Mouse (Mus musculus): ENCODE data around the gene 4921524J17Rik. TPM values are rescaled to one million over a fixed set of nuclear protein-coding genes. Genes with fewer than 3 reads are reported as not detected.
A peak's percentile ranks its signal among the peaks of the same experiment; 100 is the strongest.

The 4921524J17Rik gene
- total and polyA plus RNA-seq, 3 experiments = 14.6 to 21.9 TPM; not detected in 1

GRCm38 (mm10) chr8:85421329-85421728, 11.3 kb downstream of the 4921524J17Rik start:
- no peak overlapping the region for H3K4me3 ChIP-seq (ENCODE audit: control insufficient read depth in 1 of 2, insufficient read depth in 1 of 2, low read depth in 2 of 2, low read length in 2 of 2)
- no peaks in the 10 kb centered on the region for H3K9me3 ChIP-seq (replicated peaks; ENCODE audit: insufficient read depth, low read length)
- peak; percentile 55 for DNase-seq (ENCODE audit: low read depth, low spot score)
- no peaks in the 10 kb centered on the region for H3K27me3 ChIP-seq (ENCODE audit: control insufficient read depth in 1 of 2, insufficient read depth in 2 of 2, low read length in 2 of 2)
- peaks cover 26% of the 10 kb centered on the region for H3K79me2 ChIP-seq (ENCODE audit: control insufficient read depth, insufficient read depth, low read length, poor library complexity)
- TF ChIP-seq ZNF384 (IDR thresholded peaks at IDR 0.05; ENCODE audit: low read depth, low read length) (no peak), CTCF (IDR thresholded peaks at IDR 0.05 in 2 of 3, conservative IDR thresholded peaks at IDR 0.05 in 1 of 3; ENCODE audit: control insufficient read depth in 1 of 3, insufficient read depth in 1 of 3, low read depth in 2 of 3, low read length in 3 of 3, poor library complexity in 1 of 3, severe bottlenecking in 1 of 3) (no peak), USF1 (IDR thresholded peaks at IDR 0.05; ENCODE audit: low read depth, low read length) (peak; percentile 70), MEF2A (IDR thresholded peaks at IDR 0.05; ENCODE audit: extremely low read depth, insufficient replicate concordance, low read depth, low read length, poor library complexity, severe bottlenecking) (no peak), USF2 (IDR thresholded peaks at IDR 0.05; ENCODE audit: borderline replicate concordance in 1 of 2, insufficient read depth in 1 of 2, low read depth in 1 of 2, low read length in 2 of 2) (no peak)
- H3K4me1 ChIP-seq (ENCODE audit: control insufficient read depth in 1 of 2, insufficient read depth in 2 of 2, low read length in 2 of 2) = peaks cover 22 to 23% of the 10 kb centered on the region in 2 experiments
- H3K9ac ChIP-seq (ENCODE audit: control insufficient read depth, low read depth, low read length, poor library complexity, severe bottlenecking) = no peak overlapping the region
- H3K27ac ChIP-seq (ENCODE audit: control insufficient read depth, low read depth, low read length) = no peak overlapping the region
- peaks cover 21 to 36% of the 10 kb centered on the region in 2 experiments for H3K36me3 ChIP-seq (ENCODE audit: control insufficient read depth in 1 of 2, insufficient read depth in 2 of 2, low read length in 2 of 2)

GRCm38 (mm10) chr8:85408526-85408925, 24.1 kb downstream of the 4921524J17Rik start:
- Histone ChIP-seq H3K27me3 (ENCODE audit: control insufficient read depth in 1 of 2, insufficient read depth in 2 of 2, low read length in 2 of 2) (no peaks in the 10 kb centered on the region), H3K9me3 (replicated peaks; ENCODE audit: insufficient read depth, low read length) (no peaks in the 10 kb centered on the region), H3K79me2 (ENCODE audit: control insufficient read depth, insufficient read depth, low read length, poor library complexity) (no peaks in the 10 kb centered on the region; the same call in 1 of the 2 replicates), H3K36me3 (ENCODE audit: control insufficient read depth in 1 of 2, insufficient read depth in 2 of 2, low read length in 2 of 2) (peaks cover 7 to 14% of the 10 kb centered on the region in 2 experiments), H3K4me3 (ENCODE audit: control insufficient read depth in 1 of 2, insufficient read depth in 1 of 2, low read depth in 2 of 2, low read length in 2 of 2) (no peak overlapping the region), H3K27ac (ENCODE audit: control insufficient read depth, low read depth, low read length) (no peak overlapping the region), H3K9ac (ENCODE audit: control insufficient read depth, low read depth, low read length, poor library complexity, severe bottlenecking) (no peak overlapping the region), H3K4me1 (ENCODE audit: control insufficient read depth in 1 of 2, insufficient read depth in 2 of 2, low read length in 2 of 2) (peaks cover 0 to 3% of the 10 kb centered on the region in 2 experiments; a peak in 2 of 4 replicates)
- DNase-seq (ENCODE audit: low read depth, low spot score) = no peak
- no peak for TF ChIP-seq USF2 (IDR thresholded peaks at IDR 0.05; ENCODE audit: borderline replicate concordance in 1 of 2, insufficient read depth in 1 of 2, low read depth in 1 of 2, low read length in 2 of 2)
- TF ChIP-seq RAD21 (IDR thresholded peaks at IDR 0.05; ENCODE audit: low read depth, low read length) = no peak
- no peak for TF ChIP-seq ZC3H11A (IDR thresholded peaks at IDR 0.05; ENCODE audit: low read depth, low read length)
- TF ChIP-seq CHD2 (IDR thresholded peaks at IDR 0.05; ENCODE audit: low read length) = no peak
- TF ChIP-seq POLR2AphosphoS5 (IDR thresholded peaks at IDR 0.05; ENCODE audit: borderline replicate concordance, low read depth, low read length) = no peak
- TF ChIP-seq TCF12 (IDR thresholded peaks at IDR 0.05; ENCODE audit: low read depth, low read length) = no peak
- no peak for TF ChIP-seq MYB (IDR thresholded peaks at IDR 0.05; ENCODE audit: low read depth, low read length)

GRCm38 (mm10) chr8:85408053-85408505, 24.6 kb downstream of the 4921524J17Rik start:
- Histone ChIP-seq H3K27me3 (ENCODE audit: control insufficient read depth in 1 of 2, insufficient read depth in 2 of 2, low read length in 2 of 2) (no peaks in the 10 kb centered on the region), H3K4me3 (ENCODE audit: control insufficient read depth in 1 of 2, insufficient read depth in 1 of 2, low read depth in 2 of 2, low read length in 2 of 2) (no peak overlapping the region), H3K9me3 (replicated peaks; ENCODE audit: insufficient read depth, low read length) (no peaks in the 10 kb centered on the region), H3K9ac (ENCODE audit: control insufficient read depth, low read depth, low read length, poor library complexity, severe bottlenecking) (no peak overlapping the region), H3K27ac (ENCODE audit: control insufficient read depth, low read depth, low read length) (no peak overlapping the region), H3K4me1 (ENCODE audit: control insufficient read depth in 1 of 2, insufficient read depth in 2 of 2, low read length in 2 of 2) (peaks cover 0 to 3% of the 10 kb centered on the region in 2 experiments; a peak in 2 of 4 replicates), H3K36me3 (ENCODE audit: control insufficient read depth in 1 of 2, insufficient read depth in 2 of 2, low read length in 2 of 2) (peaks cover 7 to 14% of the 10 kb centered on the region in 2 experiments), H3K79me2 (ENCODE audit: control insufficient read depth, insufficient read depth, low read length, poor library complexity) (no peaks in the 10 kb centered on the region)
- DNase-seq (ENCODE audit: low read depth, low spot score) = peak; percentile 75
- no peak for TF ChIP-seq TCF12 (IDR thresholded peaks at IDR 0.05; ENCODE audit: low read depth, low read length)
- peak; percentile 78 for TF ChIP-seq RAD21 (IDR thresholded peaks at IDR 0.05; ENCODE audit: low read depth, low read length)
- TF ChIP-seq SIN3A (IDR thresholded peaks at IDR 0.05; ENCODE audit: low read length) = peak; percentile 34; the same call in 1 of the 2 replicates
- no peak for TF ChIP-seq POLR2AphosphoS5 (IDR thresholded peaks at IDR 0.05; ENCODE audit: borderline replicate concordance, low read depth, low read length)
- TF ChIP-seq TBP (IDR thresholded peaks at IDR 0.05; ENCODE audit: low read depth, low read length) = no peak
- no peak for TF ChIP-seq UBTF (IDR thresholded peaks at IDR 0.05; ENCODE audit: borderline replicate concordance, insufficient read depth, low read depth, low read length)
- 0 out of 2 replicates have a peak, but pooled peaks have one; percentile 13 for TF ChIP-seq POLR2AphosphoS2 (IDR thresholded peaks at IDR 0.05; ENCODE audit: low read length)
- no peak for TF ChIP-seq ELF1 (IDR thresholded peaks at IDR 0.05; ENCODE audit: low read depth, low read length)
- no peak for TF ChIP-seq MAX (IDR thresholded peaks at IDR 0.05; ENCODE audit: low read length)
- no peak for TF ChIP-seq NRF1 (IDR thresholded peaks at IDR 0.05; ENCODE audit: insufficient read depth, low read depth, low read length, poor library complexity, severe bottlenecking)
- no peak for TF ChIP-seq BHLHE40 (IDR thresholded peaks at IDR 0.05; ENCODE audit: borderline replicate concordance, low read depth, low read length)
- TF ChIP-seq MYB (IDR thresholded peaks at IDR 0.05; ENCODE audit: low read depth, low read length) = no peak
- TF ChIP-seq EP300 (IDR thresholded peaks at IDR 0.05; ENCODE audit: low read depth in 1 of 2, low read length in 2 of 2) = no peak
- TF ChIP-seq ZC3H11A (IDR thresholded peaks at IDR 0.05; ENCODE audit: low read depth, low read length) = peak; percentile 65
- TF ChIP-seq MAZ (IDR thresholded peaks at IDR 0.05; ENCODE audit: low read depth, low read length) = no peak
- peak in 2 of 3 experiments; percentile 69 to 77; a peak in 4 of 6 replicates for TF ChIP-seq CTCF (IDR thresholded peaks at IDR 0.05 in 2 of 3, conservative IDR thresholded peaks at IDR 0.05 in 1 of 3; ENCODE audit: control insufficient read depth in 1 of 3, insufficient read depth in 1 of 3, low read depth in 2 of 3, low read length in 3 of 3, poor library complexity in 1 of 3, severe bottlenecking in 1 of 3)
- TF ChIP-seq KAT2A (conservative IDR thresholded peaks at IDR 0.05; ENCODE audit: low read depth, low read length) = no peak
- TF ChIP-seq USF2 (IDR thresholded peaks at IDR 0.05; ENCODE audit: borderline replicate concordance in 1 of 2, insufficient read depth in 1 of 2, low read depth in 1 of 2, low read length in 2 of 2) = no peak

All from MEL (cell line).